Comparison of ENCODE assay signal across 20 mouse cellular contexts in the genomic region with DNA sequence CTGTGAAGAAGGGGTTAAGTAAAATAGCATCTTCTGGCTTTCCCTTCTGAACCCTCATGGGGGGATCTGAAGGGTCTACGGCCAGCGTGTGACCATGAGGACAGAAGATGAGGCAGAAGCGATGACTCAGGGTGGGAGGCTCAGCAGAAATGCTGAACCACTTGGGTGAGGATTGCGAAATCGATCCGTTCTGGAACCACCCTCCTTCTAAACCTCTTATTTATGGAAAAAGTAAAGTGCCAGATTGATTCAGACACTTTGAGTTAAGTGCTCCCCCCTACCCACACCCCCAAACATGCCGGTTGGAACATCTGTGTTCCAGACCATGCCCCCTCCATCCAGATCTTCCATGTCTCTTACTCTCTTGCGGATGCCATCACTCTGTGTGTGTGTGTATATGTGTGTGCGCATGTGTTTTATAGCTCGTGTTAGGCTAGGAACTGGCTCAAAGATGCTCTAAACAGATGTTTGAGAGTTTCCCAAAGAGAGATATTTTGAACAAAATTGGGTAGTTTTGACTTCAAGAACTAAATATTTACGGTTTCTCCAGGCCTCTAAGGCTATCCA.
DNase-seq lines count a peak whose midpoint lies in the region; ATAC-seq and TF ChIP-seq lines count a peak whose summit lies in the region.
"Had no signal": no experiment of that assay in that cellular context is flagged by ENCODE, and none has a peak within 500 bp of the region (broad histone marks: within the 10 kb centered on the region; RNA-seq: fewer than 3 reads in every experiment).

No protein-coding gene starts in this region.

- no peak for TF ChIP-seq EP300 in lung, postnatal 0 days (IDR thresholded peaks at IDR 0.05)
- no peak for TF ChIP-seq EP300 in stomach, postnatal 0 days (optimal IDR thresholded peaks at IDR 0.05)

- TF ChIP-seq CTCF in lung, postnatal 0 days (IDR thresholded peaks at IDR 0.05), result no peak
- TF ChIP-seq CTCF in stomach, postnatal 0 days (IDR thresholded peaks at IDR 0.05; ENCODE audit: low read depth), result no peak

- DNase-seq in embryonic facial prominence, embryonic 10.5 days (ENCODE audit: low spot score), result no peak
- DNase-seq in lung, postnatal 0 days (ENCODE audit: low spot score), result peak; percentile 30
- DNase-seq in lung, postnatal 36 days, result no peak
- DNase-seq in stomach, postnatal 0 days (ENCODE audit: low spot score), result no peak
- DNase-seq: adrenal gland, adult 8-10 months; cerebellum, adult 11 months; cerebellum, adult 8-10 months; cerebellum, postnatal 14 days; embryo, embryonic 11 days; gastrocnemius, postnatal 14 days had no signal

- ATAC-seq in embryonic facial prominence, embryonic 13.5 days (ENCODE audit: insufficient number of reproducible peaks, insufficient read depth, low FRiP score, low TSS enrichment, low read depth), result no peak
- ATAC-seq in lung, postnatal 0 days, result no peak; the same call in 1 of the 2 replicates
- peak; percentile 70 for ATAC-seq in embryonic facial prominence, embryonic 15.5 days (ENCODE audit: insufficient number of reproducible peaks, low FRiP score, low TSS enrichment, low read depth)
- ATAC-seq in stomach, postnatal 0 days (ENCODE audit: low FRiP score, low TSS enrichment), result peak; percentile 24; the same call in 1 of the 2 replicates
- no peak for ATAC-seq in neural tube, embryonic 15.5 days (ENCODE audit: low FRiP score)
- ATAC-seq in erythroblast, adult 5-6 weeks (replicated peaks; ENCODE audit: low FRiP score, poor library complexity, severe bottlenecking), result no peak
- ATAC-seq: forebrain, embryonic 16.5 days had no signal

- no peak overlapping the region for H3K4me3 ChIP-seq in embryonic facial prominence, embryonic 13.5 days
- no peak overlapping the region for H3K4me3 ChIP-seq in embryonic facial prominence, embryonic 10.5 days
- H3K4me3 ChIP-seq in lung, postnatal 0 days (ENCODE audit: low read depth, low read length), result no peak overlapping the region
- no peak overlapping the region for H3K4me3 ChIP-seq in embryonic facial prominence, embryonic 15.5 days (replicated peaks)
- H3K4me3 ChIP-seq in stomach, postnatal 0 days (ENCODE audit: low read depth, low read length), result no peak overlapping the region
- no peak overlapping the region for H3K4me3 ChIP-seq in neural tube, embryonic 15.5 days (replicated peaks)
- H3K4me3 ChIP-seq: forebrain, embryonic 12.5 days; heart, embryonic 12.5 days; hindbrain, embryonic 10.5 days had no signal

- WGBS in embryonic facial prominence, embryonic 13.5 days, result 71% methylated on average over 11 of the region's 11 CpGs
- WGBS in embryonic facial prominence, embryonic 10.5 days, result 91% methylated on average over 11 of the region's 11 CpGs
- 77% methylated on average over 11 of the region's 11 CpGs for WGBS in lung, postnatal 0 days
- 51% methylated on average over 11 of the region's 11 CpGs for WGBS in embryonic facial prominence, embryonic 15.5 days
- WGBS in stomach, postnatal 0 days, result 66% methylated on average over 11 of the region's 11 CpGs
- WGBS in neural tube, embryonic 15.5 days, result 86% methylated on average over 11 of the region's 11 CpGs

- H3K4me1 ChIP-seq in embryonic facial prominence, embryonic 13.5 days, result peaks cover 30% of the 10 kb centered on the region
- peaks cover 8% of the 10 kb centered on the region for H3K4me1 ChIP-seq in embryonic facial prominence, embryonic 10.5 days
- H3K4me1 ChIP-seq in lung, postnatal 0 days (ENCODE audit: insufficient read depth, low read depth, low read length), result no peaks in the 10 kb centered on the region
- peaks cover 20% of the 10 kb centered on the region for H3K4me1 ChIP-seq in embryonic facial prominence, embryonic 15.5 days
- no peaks in the 10 kb centered on the region for H3K4me1 ChIP-seq in stomach, postnatal 0 days (replicated peaks; ENCODE audit: control insufficient read depth, insufficient read depth)
- H3K4me1 ChIP-seq in neural tube, embryonic 15.5 days, result 0 out of 2 replicates have a peak, but pooled peaks cover 3% of the 10 kb centered on the region
- H3K4me1 ChIP-seq: forebrain, embryonic 12.5 days; heart, embryonic 12.5 days had no signal

- no peak overlapping the region for H3K4me2 ChIP-seq in embryonic facial prominence, embryonic 13.5 days
- H3K4me2 ChIP-seq in lung, postnatal 0 days (replicated peaks; ENCODE audit: low read depth, low read length), result no peak overlapping the region
- H3K4me2 ChIP-seq in embryonic facial prominence, embryonic 15.5 days (replicated peaks), result no peak overlapping the region
- H3K4me2 ChIP-seq in stomach, postnatal 0 days (replicated peaks; ENCODE audit: low read depth), result no peak overlapping the region
- no peak overlapping the region for H3K4me2 ChIP-seq in neural tube, embryonic 15.5 days
- H3K4me2 ChIP-seq: forebrain, embryonic 12.5 days; heart, embryonic 12.5 days; hindbrain, embryonic 14.5 days had no signal

- H3K9me3 ChIP-seq in embryonic facial prominence, embryonic 13.5 days, result no peaks in the 10 kb centered on the region
- H3K9me3 ChIP-seq in embryonic facial prominence, embryonic 10.5 days, result no peaks in the 10 kb centered on the region
- H3K9me3 ChIP-seq in lung, postnatal 0 days (ENCODE audit: low read length), result no peaks in the 10 kb centered on the region
- no peaks in the 10 kb centered on the region for H3K9me3 ChIP-seq in embryonic facial prominence, embryonic 15.5 days (replicated peaks)
- no peaks in the 10 kb centered on the region for H3K9me3 ChIP-seq in stomach, postnatal 0 days (ENCODE audit: control insufficient read depth, low read length)
- no peaks in the 10 kb centered on the region for H3K9me3 ChIP-seq in neural tube, embryonic 15.5 days (replicated peaks)
- H3K9me3 ChIP-seq: forebrain, embryonic 12.5 days; heart, embryonic 12.5 days; hindbrain, embryonic 10.5 days had no signal

- H3K36me3 ChIP-seq in embryonic facial prominence, embryonic 13.5 days, result no peaks in the 10 kb centered on the region
- H3K36me3 ChIP-seq in embryonic facial prominence, embryonic 10.5 days (replicated peaks), result no peaks in the 10 kb centered on the region
- no peaks in the 10 kb centered on the region for H3K36me3 ChIP-seq in lung, postnatal 0 days (ENCODE audit: insufficient read depth, low read length)
- H3K36me3 ChIP-seq in embryonic facial prominence, embryonic 15.5 days, result no peaks in the 10 kb centered on the region
- no peaks in the 10 kb centered on the region for H3K36me3 ChIP-seq in stomach, postnatal 0 days (ENCODE audit: control insufficient read depth, insufficient read depth, low read length)
- H3K36me3 ChIP-seq in neural tube, embryonic 15.5 days, result no peaks in the 10 kb centered on the region
- H3K36me3 ChIP-seq: forebrain, embryonic 12.5 days; heart, embryonic 12.5 days; hindbrain, embryonic 10.5 days had no signal

- no peaks in the 10 kb centered on the region for H3K27me3 ChIP-seq in embryonic facial prominence, embryonic 13.5 days
- no peaks in the 10 kb centered on the region for H3K27me3 ChIP-seq in embryonic facial prominence, embryonic 10.5 days (replicated peaks; ENCODE audit: low read depth, poor library complexity, severe bottlenecking)
- H3K27me3 ChIP-seq in lung, postnatal 0 days (replicated peaks; ENCODE audit: insufficient read depth, low read length), result no peaks in the 10 kb centered on the region
- H3K27me3 ChIP-seq in embryonic facial prominence, embryonic 15.5 days, result no peaks in the 10 kb centered on the region
- no peaks in the 10 kb centered on the region for H3K27me3 ChIP-seq in stomach, postnatal 0 days (ENCODE audit: control insufficient read depth, insufficient read depth, low read length)
- H3K27me3 ChIP-seq in neural tube, embryonic 15.5 days (replicated peaks), result no peaks in the 10 kb centered on the region
- H3K27me3 ChIP-seq: CH12.LX; forebrain, embryonic 12.5 days; heart, embryonic 12.5 days had no signal

- H3K27ac ChIP-seq in embryonic facial prominence, embryonic 13.5 days, result peak overlapping the region; percentile 69; the same call in 1 of the 2 replicates
- no peak overlapping the region for H3K27ac ChIP-seq in embryonic facial prominence, embryonic 10.5 days (replicated peaks)
- no peak overlapping the region for H3K27ac ChIP-seq in lung, postnatal 0 days (ENCODE audit: low read length)
- peak overlapping the region; percentile 77; the same call in 1 of the 2 replicates for H3K27ac ChIP-seq in embryonic facial prominence, embryonic 15.5 days (replicated peaks)
- H3K27ac ChIP-seq in stomach, postnatal 0 days (replicated peaks), result no peak overlapping the region
- no peak overlapping the region for H3K27ac ChIP-seq in neural tube, embryonic 15.5 days (replicated peaks)
- H3K27ac ChIP-seq: forebrain, embryonic 12.5 days; hindbrain, embryonic 10.5 days; hindbrain, embryonic 14.5 days had no signal

- H3K9ac ChIP-seq in embryonic facial prominence, embryonic 13.5 days, result no peak overlapping the region
- no peak overlapping the region for H3K9ac ChIP-seq in lung, postnatal 0 days (replicated peaks; ENCODE audit: low read depth)
- no peak overlapping the region for H3K9ac ChIP-seq in embryonic facial prominence, embryonic 15.5 days
- no peak overlapping the region for H3K9ac ChIP-seq in stomach, postnatal 0 days (ENCODE audit: low read length)
- no peak overlapping the region for H3K9ac ChIP-seq in neural tube, embryonic 15.5 days (replicated peaks)
- H3K9ac ChIP-seq: forebrain, embryonic 12.5 days; heart, embryonic 12.5 days; hindbrain, embryonic 14.5 days had no signal

Comparison
In these comparisons a context has a peak if more than half of its experiments do, and no peak if none do; other contexts are left out.
1. ATAC-seq: peak in embryonic facial prominence, embryonic 15.5 days (single experiment) and stomach, postnatal 0 days (single experiment); none in embryonic facial prominence, embryonic 13.5 days (single experiment), lung, postnatal 0 days (single experiment), neural tube, embryonic 15.5 days (single experiment) and erythroblast, adult 5-6 weeks (single experiment).
2. H3K27ac ChIP-seq: peak in embryonic facial prominence, embryonic 13.5 days (single experiment) and embryonic facial prominence, embryonic 15.5 days (single experiment); none in embryonic facial prominence, embryonic 10.5 days (single experiment), lung, postnatal 0 days (single experiment), stomach, postnatal 0 days (single experiment) and neural tube, embryonic 15.5 days (single experiment).